Mouse (Mus musculus) limb, embryonic 12.5 days (tissue): Measurements from ENCODE around the gene Zfp275. TPM values are rescaled to one million over a fixed set of nuclear protein-coding genes. Genes with fewer than 3 reads are reported as not detected.
A peak's percentile ranks its signal among the peaks of the same experiment; 100 is the strongest.
"Not testable (repeated sequence)": the region's sequence is repeated elsewhere in the genome, so short reads cannot be mapped to it uniquely, and the experiment has no call there.

Experiments used
- ATAC-seq: fragments of 200-750 bp; cut with Nextera tagmentation; 2 replicates; pipeline ENCODE4 v1.8.0; 2017; ENCODE audit warnings: low read depth, moderate TSS enrichment; ENCODE audit not compliant: insufficient number of reproducible peaks, insufficient read depth, low FRiP score, low TSS enrichment
- H3K27ac ChIP-seq: fragments of 300-500 bp; sonication (generic); 2 replicates; pipeline ENCODE4 v1.5.1; 2016; ENCODE audit warnings: mild to moderate bottlenecking, moderate library complexity
- H3K27me3 ChIP-seq: fragments of 300-500 bp; sonication (generic); 2 replicates; pipeline ENCODE4 v1.6.1; 2016; ENCODE audit warnings: mild to moderate bottlenecking, moderate library complexity
- H3K36me3 ChIP-seq: fragments of 300-500 bp; sonication (generic); 2 replicates; pipeline ENCODE4 v1.6.1; 2016; ENCODE audit warnings: mild to moderate bottlenecking, moderate library complexity
- H3K4me1 ChIP-seq: fragments of 300-500 bp; sonication (generic); replicated peaks from 2 replicates; pipeline ENCODE4 v1.6.1; 2016
- H3K4me2 ChIP-seq: fragments of 300-500 bp; sonication (generic); 2 replicates; pipeline ENCODE4 v1.6.1; 2016; ENCODE audit warnings: mild to moderate bottlenecking, moderate library complexity
- H3K4me3 ChIP-seq: fragments of 300-500 bp; sonication (generic); replicated peaks from 2 replicates; pipeline ENCODE4 v1.5.1; 2016; ENCODE audit warnings: mild to moderate bottlenecking
- H3K9ac ChIP-seq: fragments of 300-500 bp; sonication (generic); replicated peaks from 2 replicates; pipeline ENCODE4 v1.6.1; 2016; ENCODE audit warnings: mild to moderate bottlenecking, moderate library complexity
- H3K9me3 ChIP-seq: fragments of 300-500 bp; sonication (generic); 2 replicates; pipeline ENCODE4 v1.6.1; 2016; ENCODE audit warnings: mild to moderate bottlenecking, moderate library complexity
- WGBS: fragments of 180-500 bp; shearing (Covaris S2); methylation state at CpG from one replicate; pipeline ENCODE4 v1.1.7; 2016; 5-methylcytosine and 5-hydroxymethylcytosine counted together
- polyA plus RNA-seq: library from polyadenylated mRNA; unstranded; fragments of >200 nt; fragmentation: Nextera tagmentation; extraction: Ambion mirVana; gene quantifications from 2 replicates; pipeline ENCODE4 v1.2.1, GENCODE M21; 2016

Gene Zfp275
- polyA plus RNA-seq, result 23.1 and 26.1 TPM in 2 replicates

DNA sequence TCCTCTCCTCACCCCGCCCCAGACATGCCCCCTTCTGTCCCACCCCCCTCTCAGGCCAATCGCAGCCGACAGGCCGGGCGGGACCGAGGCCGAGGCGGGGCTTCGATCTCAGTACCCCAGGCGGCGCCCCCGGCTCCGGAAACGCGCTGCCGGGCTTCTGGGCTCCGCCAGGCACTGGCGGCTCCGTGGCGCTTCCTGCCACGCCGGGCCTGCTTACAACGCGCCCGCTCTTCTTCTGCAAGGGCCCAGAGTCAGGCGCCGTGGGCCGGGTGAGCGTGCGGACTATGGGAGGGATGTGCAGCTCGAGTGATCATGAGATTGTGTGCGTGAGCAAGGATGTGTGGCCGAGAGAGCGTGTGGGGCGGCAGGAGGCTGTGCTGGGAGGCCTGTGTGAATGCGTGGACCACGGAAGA lies at the start of gene Zfp275:
Zfp275 (plus strand) TSS at position 139 of the 413 bp plus-strand sequence.
- H3K36me3 ChIP-seq, result 0 out of 2 replicates have a peak, but pooled peaks cover 6% of the 10 kb centered on the region

DNA sequence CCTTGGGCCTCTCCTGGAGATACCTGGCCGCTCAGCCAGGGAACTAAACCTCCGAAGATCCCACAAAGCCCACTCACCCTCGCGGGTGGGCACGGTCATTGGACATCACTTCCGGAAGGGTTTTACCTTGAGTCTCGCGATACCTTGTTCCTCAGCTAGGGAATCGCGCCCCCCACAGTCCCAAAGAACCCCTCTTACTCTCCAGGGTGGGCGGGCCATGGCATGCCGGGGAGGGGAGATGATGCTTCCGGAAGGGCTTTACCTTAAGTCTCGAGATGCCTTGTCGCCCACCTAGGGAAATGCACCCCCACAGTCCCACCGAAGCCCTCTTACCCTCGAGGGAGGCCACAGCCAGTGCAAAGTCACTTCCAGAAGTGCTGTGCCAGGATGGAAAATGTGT lies 49.5 kb upstream of the Zfp275 start, which contains the start of the genes Xlr5a and Xlr5c:
Xlr5a (minus strand) TSS at position 101 of the 400 bp plus-strand sequence.
Xlr5c (minus strand) TSS at position 101 of the 400 bp plus-strand sequence.
- not testable (repeated sequence) for H3K4me3 ChIP-seq

More for the DNA sequence above, at the start of gene Zfp275:
- Histone ChIP-seq H3K27ac (peak within 1 kb of the TSS; percentile 76), H3K4me3 (peak within 1 kb of the TSS; percentile 59), H3K4me1 (peaks cover 7% of the 10 kb centered on the region; the same call in 1 of the 2 replicates), H3K9ac (peak within 1 kb of the TSS; percentile 67), H3K27me3 (peaks cover 21% of the 10 kb centered on the region), H3K4me2 (peak within 1 kb of the TSS; percentile 62), H3K9me3 (no peaks in the 10 kb centered on the region)
- ATAC-seq, result peak; percentile 95
- WGBS, result 16% methylated on average over 35 of the region's 37 CpGs

DNA sequence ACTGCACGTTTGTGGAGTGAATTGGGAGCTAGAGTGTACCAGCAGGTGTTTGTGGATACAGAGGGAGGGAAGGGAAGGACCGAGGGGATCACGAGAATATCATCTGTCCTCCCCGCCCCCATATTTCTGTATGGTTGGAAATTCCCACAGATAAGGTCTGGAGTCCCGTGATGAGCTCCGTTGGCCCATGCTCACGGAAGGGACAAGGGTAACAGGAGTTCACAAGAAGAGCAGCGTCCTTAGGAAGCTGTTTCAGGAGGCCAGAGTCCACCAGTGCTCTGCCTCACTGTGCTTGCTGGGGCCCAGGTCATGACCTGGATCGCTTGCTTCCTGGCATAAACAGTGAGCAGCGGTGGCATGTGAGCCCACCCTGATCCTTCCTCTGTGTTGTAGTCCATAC lies 46.7 kb upstream of the Zfp275 start:
- H3K4me2 ChIP-seq, result not testable (repeated sequence)
- 68% methylated on average over 9 of the region's 10 CpGs for WGBS

More for the DNA sequence above, 49.5 kb upstream of the Zfp275 start, which contains the start of the genes Xlr5a and Xlr5c:
- H3K9me3 ChIP-seq, H3K27ac ChIP-seq, H3K4me2 ChIP-seq, ATAC-seq, H3K27me3 ChIP-seq, H3K9ac ChIP-seq, H3K36me3 ChIP-seq, H3K4me1 ChIP-seq: not testable (repeated sequence)
- WGBS, result 93% methylated on average over 13 of the region's 17 CpGs

DNA sequence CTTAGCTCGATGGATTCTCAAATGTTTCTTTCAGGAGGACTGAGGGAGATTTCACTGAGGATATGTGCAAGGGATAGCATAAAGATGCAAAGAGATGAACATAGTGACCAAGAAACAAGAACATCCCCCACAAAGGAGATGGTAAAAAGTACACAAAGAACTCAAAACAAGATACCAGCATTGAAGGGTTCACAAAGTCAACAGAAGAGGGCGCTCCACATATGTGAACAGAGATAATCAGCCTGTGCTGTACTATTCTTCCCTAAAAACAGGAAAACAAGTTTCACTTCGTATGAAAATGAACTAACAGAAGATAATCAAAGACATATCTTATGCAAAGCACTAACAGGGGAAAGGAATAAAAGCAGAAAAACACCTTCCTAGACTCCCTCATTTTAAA lies 29.9 kb upstream of the Zfp275 start:
- Histone ChIP-seq H3K36me3 (no peaks in the 10 kb centered on the region), H3K4me3 (no peak overlapping the region), H3K4me2 (no peak overlapping the region), H3K9ac (no peak overlapping the region), H3K4me1 (no peaks in the 10 kb centered on the region), H3K27me3 (no peaks in the 10 kb centered on the region), H3K27ac (no peak overlapping the region), H3K9me3 (no peaks in the 10 kb centered on the region)
- no peak for ATAC-seq
- WGBS, result 39% methylated on average over 3 of the region's 3 CpGs

More for the DNA sequence above, 46.7 kb upstream of the Zfp275 start:
- not testable (repeated sequence) for H3K4me1 ChIP-seq, H3K9ac ChIP-seq, H3K4me3 ChIP-seq, ATAC-seq, H3K27me3 ChIP-seq, H3K27ac ChIP-seq, H3K36me3 ChIP-seq, H3K9me3 ChIP-seq

DNA sequence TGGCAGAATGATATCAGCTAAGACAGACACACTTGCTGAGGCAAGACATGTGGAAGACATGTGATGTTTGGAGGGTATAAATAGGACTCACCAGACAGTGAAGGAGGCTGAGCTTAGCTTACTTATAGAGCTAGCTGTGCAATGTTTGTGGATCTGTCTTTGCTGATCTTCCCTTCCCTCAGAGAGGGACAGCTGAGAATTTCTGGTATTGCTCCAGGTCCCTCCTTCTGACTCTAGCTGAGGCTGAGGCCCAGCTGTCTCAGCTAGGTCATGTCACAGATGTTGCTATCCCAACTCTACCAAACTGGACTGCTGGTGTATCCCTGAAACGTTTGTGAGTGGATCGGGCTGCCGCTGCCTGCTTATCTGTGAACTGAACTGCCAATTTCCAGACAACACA lies 21.4 kb upstream of the Zfp275 start:
- H3K4me2 ChIP-seq, result no peak overlapping the region
- H3K9me3 ChIP-seq, result no peaks in the 10 kb centered on the region
- H3K4me3 ChIP-seq, result no peak overlapping the region
- WGBS, result 69% methylated on average over 3 of the region's 3 CpGs
- ATAC-seq, result no peak
- H3K27me3 ChIP-seq, result 0 out of 2 replicates have a peak, but pooled peaks cover 3% of the 10 kb centered on the region
- H3K27ac ChIP-seq, result no peak overlapping the region
- H3K4me1 ChIP-seq, result no peaks in the 10 kb centered on the region
- no peaks in the 10 kb centered on the region for H3K36me3 ChIP-seq
- no peak overlapping the region for H3K9ac ChIP-seq

DNA sequence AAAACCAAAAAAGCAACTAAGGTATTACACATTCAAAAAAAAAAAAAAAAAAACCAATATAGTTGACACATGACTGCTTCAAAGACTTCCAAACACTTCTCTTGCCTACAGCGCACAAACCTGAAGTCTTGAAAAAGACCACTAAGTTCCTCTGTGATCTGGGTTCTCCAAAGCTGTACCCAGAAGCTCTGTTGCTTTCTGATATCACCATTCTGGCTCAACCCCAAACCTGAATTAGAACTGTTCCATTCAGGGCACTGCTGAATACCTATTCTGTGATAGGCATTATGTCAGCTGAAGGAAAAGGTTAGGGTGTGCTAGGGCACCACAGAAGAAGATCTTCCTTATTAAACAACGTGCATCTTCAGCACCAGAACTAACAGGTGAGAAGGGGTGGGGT lies 15.2 kb upstream of the Zfp275 start:
- Histone ChIP-seq H3K9ac (no peak overlapping the region), H3K4me3 (no peak overlapping the region), H3K36me3 (no peaks in the 10 kb centered on the region), H3K4me2 (no peak overlapping the region), H3K9me3 (no peaks in the 10 kb centered on the region), H3K4me1 (no peaks in the 10 kb centered on the region), H3K27me3 (peaks cover 4% of the 10 kb centered on the region; the same call in 1 of the 2 replicates), H3K27ac (no peak overlapping the region)
- 79% methylated on average over 2 of the region's 2 CpGs for WGBS
- no peak for ATAC-seq

DNA sequence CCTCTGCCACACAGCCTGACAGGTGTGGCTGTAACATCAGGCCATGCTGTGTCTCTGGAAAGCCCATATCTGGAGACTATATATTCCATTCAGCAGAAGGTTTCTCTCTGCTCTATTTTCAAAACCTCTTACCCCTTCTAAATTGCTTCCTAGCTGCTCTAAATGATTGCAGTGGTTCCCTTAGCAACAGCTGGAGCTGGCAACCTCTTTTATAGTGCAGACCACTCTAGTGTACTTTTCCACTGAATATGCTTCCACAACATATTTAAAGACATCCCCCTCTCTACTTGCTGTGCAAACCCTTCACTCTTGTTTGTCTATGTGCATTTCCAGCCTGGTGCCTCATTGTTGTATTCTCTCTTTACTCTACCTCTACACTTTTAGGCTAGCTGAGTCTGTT lies 8.9 kb upstream of the Zfp275 start:
- Histone ChIP-seq H3K4me3 (no peak overlapping the region), H3K9me3 (no peaks in the 10 kb centered on the region), H3K4me2 (no peak overlapping the region), H3K9ac (no peak overlapping the region), H3K27ac (no peak overlapping the region), H3K27me3 (peaks cover 18% of the 10 kb centered on the region), H3K4me1 (no peaks in the 10 kb centered on the region), H3K36me3 (no peaks in the 10 kb centered on the region)
- no peak for ATAC-seq

DNA sequence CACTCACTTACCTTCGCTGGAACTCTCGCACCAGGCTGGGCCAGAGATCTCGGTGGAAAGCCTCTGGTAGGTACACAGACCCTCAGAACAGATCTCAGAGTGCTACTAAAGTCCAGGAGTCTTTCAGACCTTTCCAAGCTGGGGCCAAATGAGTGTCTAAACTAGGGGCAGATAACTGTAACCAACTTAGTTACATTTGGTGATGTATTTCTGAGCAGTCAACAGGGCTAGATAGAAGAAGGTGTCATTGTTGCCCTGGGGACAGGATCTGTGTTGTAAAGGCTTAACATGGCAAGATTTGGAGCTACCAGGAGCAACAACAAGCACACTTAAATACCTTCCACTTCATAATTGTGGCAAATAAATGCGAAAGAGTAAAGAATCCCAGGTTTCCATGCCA lies 5.7 kb upstream of the Zfp275 start, which contains the start of gene Gm45015:
Gm45015 (minus strand) TSS at position 101 of the 400 bp plus-strand sequence.
- Histone ChIP-seq H3K36me3 (no peaks in the 10 kb centered on the region), H3K27ac (no peak within 1 kb of the TSS), H3K27me3 (peaks cover 21% of the 10 kb centered on the region), H3K9ac (no peak within 1 kb of the TSS), H3K4me3 (no peak within 1 kb of the TSS), H3K4me2 (no peak within 1 kb of the TSS), H3K9me3 (no peaks in the 10 kb centered on the region), H3K4me1 (no peaks in the 10 kb centered on the region)
- 94% methylated on average over 4 of the region's 4 CpGs for WGBS
- ATAC-seq, result no peak

DNA sequence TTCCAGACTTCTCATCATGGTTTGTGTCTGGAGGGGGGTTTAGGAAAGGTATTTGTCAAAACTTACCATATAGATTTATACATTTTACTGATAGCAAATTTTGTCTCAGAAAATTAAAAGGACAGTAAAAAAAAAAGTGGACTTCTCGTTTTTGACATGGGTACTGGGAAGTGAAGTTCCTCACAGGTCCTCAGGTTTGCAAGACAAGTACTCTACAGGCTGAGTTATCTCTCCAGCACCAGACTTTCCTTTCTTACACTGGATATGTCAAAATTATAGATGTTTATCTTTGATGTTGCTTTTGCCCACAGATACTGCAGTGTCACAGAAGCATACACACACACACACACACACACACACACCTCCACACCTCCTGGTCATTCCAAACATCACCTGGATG lies 948 bp upstream of the Zfp275 start:
- Histone ChIP-seq H3K4me3 (no peak overlapping the region), H3K27ac (no peak overlapping the region), H3K4me2 (no peak overlapping the region), H3K9me3 (no peaks in the 10 kb centered on the region), H3K9ac (no peak overlapping the region), H3K36me3 (0 out of 2 replicates have a peak, but pooled peaks cover 6% of the 10 kb centered on the region), H3K4me1 (peaks cover 7% of the 10 kb centered on the region; the same call in 1 of the 2 replicates), H3K27me3 (peaks cover 22% of the 10 kb centered on the region)
- ATAC-seq, result no peak
- 57% methylated on average over 1 of the region's 1 CpGs for WGBS

DNA sequence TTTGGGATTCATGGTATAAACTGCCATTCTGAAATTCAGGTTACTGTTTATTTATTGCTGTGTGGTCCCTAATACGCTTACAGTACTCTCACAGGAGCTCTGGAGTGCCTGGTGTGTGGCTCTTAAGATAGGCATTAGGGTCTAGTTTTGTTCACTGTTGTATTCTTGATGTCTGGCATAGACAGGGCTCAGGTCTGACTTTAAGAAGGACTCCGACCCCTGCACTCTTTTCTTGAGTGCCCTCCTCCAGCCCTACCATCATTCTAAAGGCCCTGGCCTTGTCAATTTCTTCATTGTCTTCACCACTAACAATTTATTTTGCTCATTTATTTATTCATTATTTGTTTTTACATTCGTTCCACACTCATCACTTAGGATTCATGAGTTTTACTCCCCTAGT lies 353 bp upstream of the Zfp275 start:
- Histone ChIP-seq H3K36me3 (0 out of 2 replicates have a peak, but pooled peaks cover 6% of the 10 kb centered on the region), H3K27me3 (peaks cover 21% of the 10 kb centered on the region), H3K27ac (no peak overlapping the region), H3K4me1 (peaks cover 7% of the 10 kb centered on the region; the same call in 1 of the 2 replicates), H3K4me3 (peak overlapping the region; percentile 59), H3K4me2 (peak overlapping the region; percentile 40), H3K9ac (no peak overlapping the region), H3K9me3 (no peaks in the 10 kb centered on the region)
- ATAC-seq, result no peak
- WGBS, result 38% methylated on average over 3 of the region's 3 CpGs

DNA sequence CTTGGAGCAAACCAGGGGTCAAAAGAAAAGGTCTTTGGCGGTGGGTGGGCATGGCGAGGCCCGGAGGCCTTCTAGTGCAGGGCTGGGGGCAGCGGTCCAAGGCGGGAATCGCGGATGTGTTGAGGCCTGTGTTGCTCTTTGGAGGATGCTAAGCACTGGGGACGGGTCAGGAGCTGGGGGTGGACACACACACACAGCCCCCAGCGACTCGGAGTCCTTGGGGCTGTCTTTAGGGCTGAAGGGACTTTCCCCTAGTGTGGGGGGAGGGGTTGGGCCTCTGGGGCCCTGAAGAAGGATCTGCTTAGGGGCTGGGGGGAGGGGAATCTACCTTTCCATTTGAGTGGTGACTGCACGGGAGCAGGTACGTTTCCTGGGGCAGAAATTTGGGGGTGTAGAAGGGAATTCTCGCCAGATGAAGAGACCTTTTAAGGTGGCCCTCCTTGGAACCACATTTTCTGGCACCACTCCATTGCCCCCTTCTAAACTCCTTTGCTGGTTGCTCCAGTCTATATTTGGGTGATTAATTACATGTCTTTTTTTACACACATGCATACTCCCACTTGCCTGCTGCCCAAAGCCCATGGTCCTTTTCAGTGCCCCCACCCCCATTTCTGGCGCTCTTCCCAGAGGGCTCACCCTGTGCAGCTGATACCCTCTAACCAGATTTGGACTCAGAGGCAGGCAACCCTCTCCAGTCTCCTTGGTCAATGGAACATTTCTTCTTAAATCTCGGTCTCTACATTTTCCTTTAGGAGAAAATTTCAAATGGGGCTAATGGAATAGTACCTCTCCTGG lies 717 bp downstream of the Zfp275 start:
- Histone ChIP-seq H3K27ac (peak overlapping the region; percentile 76), H3K4me2 (peak overlapping the region; percentile 62), H3K9ac (peak overlapping the region; percentile 67), H3K36me3 (0 out of 2 replicates have a peak, but pooled peaks cover 6% of the 10 kb centered on the region), H3K9me3 (no peaks in the 10 kb centered on the region), H3K4me1 (peaks cover 7% of the 10 kb centered on the region; the same call in 1 of the 2 replicates), H3K27me3 (peaks cover 21% of the 10 kb centered on the region), H3K4me3 (peak overlapping the region; percentile 59)
- WGBS, result 19% methylated on average over 15 of the region's 15 CpGs
- ATAC-seq, result peak; percentile 63; the same call in 1 of the 2 replicates
